Mouse (Mus musculus) liver, embryonic 13.5 days (tissue): ENCODE measurements around the gene Vwa7. TPM values are rescaled to one million over a fixed set of nuclear protein-coding genes. Genes with fewer than 3 reads are reported as not detected.
"Not testable (repeated sequence)": the region's sequence is repeated elsewhere in the genome, so short reads cannot be mapped to it uniquely, and the experiment has no call there.

Experiments
- ATAC-seq: fragments of 200-750 bp; cut with Nextera tagmentation; 2 replicates; pipeline ENCODE4 v1.8.0; 2017; ENCODE audit warnings: low read depth, mild to moderate bottlenecking, moderate number of reproducible peaks, moderate library complexity
- DNase-seq: peaks from one replicate; pipeline ENCODE4 v3.0.0; 2022
- H3K27ac ChIP-seq: fragments of 300-500 bp; sonication (generic); 2 replicates; pipeline ENCODE4 v1.5.1; 2015; ENCODE audit warnings: moderate library complexity, mild to moderate bottlenecking, inconsistent platforms
- H3K27me3 ChIP-seq: fragments of 300-500 bp; sonication (generic); 2 replicates; pipeline ENCODE4 v1.6.1; 2015; ENCODE audit warnings: mild to moderate bottlenecking, inconsistent platforms
- H3K36me3 ChIP-seq: fragments of 300-500 bp; sonication (generic); 2 replicates; pipeline ENCODE4 v1.6.1; 2015; ENCODE audit warnings: mild to moderate bottlenecking, inconsistent platforms
- H3K4me1 ChIP-seq: fragments of 300-500 bp; sonication (generic); replicated peaks from 2 replicates; pipeline ENCODE4 v1.6.1; 2015; ENCODE audit warnings: inconsistent platforms
- H3K4me2 ChIP-seq: fragments of 300-500 bp; sonication (generic); 2 replicates; pipeline ENCODE4 v1.6.1; 2015; ENCODE audit warnings: inconsistent platforms, mild to moderate bottlenecking, moderate library complexity
- H3K4me3 ChIP-seq: fragments of 300-500 bp; sonication (generic); replicated peaks from 2 replicates; pipeline ENCODE4 v1.5.1; 2015; ENCODE audit warnings: mild to moderate bottlenecking, inconsistent platforms
- H3K9ac ChIP-seq: fragments of 300-500 bp; sonication (generic); 2 replicates; pipeline ENCODE4 v1.6.1; 2015; ENCODE audit warnings: mild to moderate bottlenecking, inconsistent platforms
- H3K9me3 ChIP-seq: fragments of 300-500 bp; sonication (generic); replicated peaks from 2 replicates; pipeline ENCODE4 v1.6.1; 2016; ENCODE audit warnings: inconsistent platforms
- WGBS: fragments of 180-500 bp; shearing (Covaris S2); methylation state at CpG from one replicate; pipeline ENCODE4 v1.1.7; 2015; ENCODE audit not compliant: insufficient replicate concordance; 5-methylcytosine and 5-hydroxymethylcytosine counted together
- polyA plus RNA-seq: library from polyadenylated mRNA; unstranded; fragments of >200 nt; fragmentation: Nextera tagmentation; extraction: Ambion mirVana; gene quantifications from 2 replicates; pipeline ENCODE4 v1.2.1, GENCODE M21; 2015

The Vwa7 gene
- polyA plus RNA-seq, 1 experiment from 2014 or later: 0.08 TPM

DNA sequence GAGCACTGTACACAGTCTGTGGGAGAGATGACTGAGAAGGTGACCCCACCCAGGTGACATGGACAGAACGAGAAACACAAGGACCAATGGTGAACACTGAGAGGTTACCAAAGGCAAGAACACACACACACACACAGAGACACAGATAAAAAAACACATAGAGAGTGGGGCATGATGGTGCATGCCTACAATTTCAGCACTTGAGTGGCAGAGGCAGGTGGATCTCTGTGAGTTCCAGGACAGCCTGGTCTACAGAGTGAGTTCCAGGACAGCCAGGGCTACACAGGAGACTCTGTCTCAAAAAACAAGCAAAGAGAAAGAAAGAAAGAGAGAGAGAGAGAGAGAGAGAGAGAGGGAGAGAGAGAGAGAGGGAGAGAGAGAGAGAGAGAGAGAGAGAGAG is 17.3 kb downstream of the Vwa7 start:
- H3K9me3 ChIP-seq, H3K9ac ChIP-seq, DNase-seq, H3K27ac ChIP-seq, H3K36me3 ChIP-seq, H3K4me3 ChIP-seq, ATAC-seq, H3K4me2 ChIP-seq, H3K27me3 ChIP-seq: not testable (repeated sequence)
- peaks cover 45% of the 10 kb centered on the region for H3K4me1 ChIP-seq
- 62% methylated on average over 1 of the region's 1 CpGs for WGBS

DNA sequence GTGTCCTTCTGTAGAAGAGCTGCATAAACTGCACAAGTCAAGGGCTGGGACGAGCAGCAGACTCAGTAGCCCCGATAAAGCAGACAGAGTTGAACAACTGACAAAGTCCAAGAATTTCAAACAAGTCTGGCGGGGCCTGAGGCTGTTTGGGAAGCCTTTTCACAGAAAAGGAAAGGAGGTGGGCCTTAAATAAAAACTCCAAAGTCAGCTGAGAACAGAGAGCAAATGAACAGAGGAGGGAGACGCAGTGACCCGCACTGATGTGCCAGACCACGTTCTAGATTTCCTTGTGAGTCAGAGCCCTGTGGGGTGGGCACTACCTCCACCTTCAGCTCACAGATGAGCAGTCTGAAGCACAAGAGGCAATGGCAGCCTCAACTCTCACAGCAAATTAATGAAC is 18.5 kb downstream of the Vwa7 start:
- H3K27me3 ChIP-seq: no peaks in the 10 kb centered on the region
- no peaks in the 10 kb centered on the region for H3K9me3 ChIP-seq
- H3K9ac ChIP-seq: no peak overlapping the region; the same call in 1 of the 2 replicates
- DNase-seq (no peak), ATAC-seq (no peak)
- no peak overlapping the region for H3K4me2 ChIP-seq
- 62% methylated on average over 6 of the region's 6 CpGs for WGBS
- no peak overlapping the region for H3K4me3 ChIP-seq
- no peaks in the 10 kb centered on the region for H3K36me3 ChIP-seq
- peaks cover 42% of the 10 kb centered on the region for H3K4me1 ChIP-seq
- no peak overlapping the region; the same call in 1 of the 2 replicates for H3K27ac ChIP-seq

DNA sequence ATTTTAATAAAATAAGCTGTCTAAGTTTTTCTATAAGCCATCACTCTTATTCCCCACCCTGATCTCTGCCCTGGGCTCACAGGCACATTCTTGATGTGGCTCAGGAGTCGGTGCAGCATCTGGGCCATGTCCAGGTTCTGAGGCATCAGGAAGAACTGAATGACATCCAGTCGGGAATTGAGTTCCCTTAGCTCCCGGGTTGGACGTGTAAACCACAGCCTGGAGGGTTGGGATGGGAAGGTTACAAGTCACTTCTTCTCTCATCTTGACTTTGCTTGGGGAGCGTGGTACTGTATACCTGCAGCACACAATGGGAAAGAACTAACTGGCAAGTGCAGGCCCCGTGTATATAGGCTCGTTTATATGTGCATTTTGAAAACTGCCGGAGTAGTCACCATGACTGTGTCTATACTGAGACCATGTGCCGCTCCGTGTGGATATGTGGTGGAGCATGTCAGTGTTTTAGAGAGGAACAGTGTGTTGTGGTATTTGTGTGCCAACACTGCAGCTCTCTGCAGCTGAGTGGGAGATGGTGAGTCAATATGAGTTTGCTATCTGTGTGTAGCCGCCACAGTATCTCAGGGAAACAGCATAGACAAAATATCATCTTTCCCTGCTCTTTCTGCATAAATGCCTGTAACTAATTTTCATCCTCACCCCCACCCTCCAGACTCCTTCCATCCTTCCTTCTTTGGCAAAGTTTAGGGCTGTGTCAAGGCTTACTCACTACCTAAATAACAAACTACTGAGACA is 22.9 kb downstream of the Vwa7 start:
- Histone ChIP-seq H3K27me3 (no peaks in the 10 kb centered on the region), H3K4me1 (peaks cover 45% of the 10 kb centered on the region), H3K9ac (no peak overlapping the region), H3K4me2 (no peak overlapping the region), H3K4me3 (no peak overlapping the region), H3K9me3 (no peaks in the 10 kb centered on the region), H3K27ac (no peak overlapping the region), H3K36me3 (no peaks in the 10 kb centered on the region)
- DNase-seq (no peak), ATAC-seq (no peak)
- WGBS: 80% methylated on average over 11 of the region's 11 CpGs

DNA sequence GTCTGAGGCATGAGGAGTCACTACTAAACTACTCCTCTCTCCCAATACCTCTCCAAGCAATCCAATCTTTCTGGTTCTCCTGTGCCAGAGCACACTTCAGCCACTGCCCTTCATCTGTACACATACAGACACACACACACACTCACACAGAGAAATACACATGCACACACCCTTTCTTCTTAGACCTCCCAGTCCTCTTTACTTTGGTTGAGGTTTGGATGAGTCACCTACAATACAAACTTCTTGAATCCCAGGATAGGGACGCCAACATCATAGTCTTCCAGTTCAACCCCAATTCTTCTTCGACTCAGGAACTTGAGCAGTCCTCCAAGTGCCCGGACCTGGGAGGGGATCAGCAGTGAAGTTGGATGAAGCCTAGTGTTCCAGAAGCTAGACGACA is 27.4 kb downstream of the Vwa7 start:
- H3K27ac ChIP-seq: peak overlapping the region; percentile 97
- H3K9me3 ChIP-seq: no peaks in the 10 kb centered on the region
- no peak for DNase-seq
- no peak overlapping the region for H3K4me2 ChIP-seq
- 68% methylated on average over 4 of the region's 4 CpGs for WGBS
- no peak overlapping the region for H3K4me3 ChIP-seq
- peak overlapping the region; percentile 0; the same call in 1 of the 2 replicates for H3K9ac ChIP-seq
- peaks cover 80% of the 10 kb centered on the region for H3K4me1 ChIP-seq
- no peaks in the 10 kb centered on the region for H3K36me3 ChIP-seq
- no peaks in the 10 kb centered on the region for H3K27me3 ChIP-seq
- no peak for ATAC-seq

DNA sequence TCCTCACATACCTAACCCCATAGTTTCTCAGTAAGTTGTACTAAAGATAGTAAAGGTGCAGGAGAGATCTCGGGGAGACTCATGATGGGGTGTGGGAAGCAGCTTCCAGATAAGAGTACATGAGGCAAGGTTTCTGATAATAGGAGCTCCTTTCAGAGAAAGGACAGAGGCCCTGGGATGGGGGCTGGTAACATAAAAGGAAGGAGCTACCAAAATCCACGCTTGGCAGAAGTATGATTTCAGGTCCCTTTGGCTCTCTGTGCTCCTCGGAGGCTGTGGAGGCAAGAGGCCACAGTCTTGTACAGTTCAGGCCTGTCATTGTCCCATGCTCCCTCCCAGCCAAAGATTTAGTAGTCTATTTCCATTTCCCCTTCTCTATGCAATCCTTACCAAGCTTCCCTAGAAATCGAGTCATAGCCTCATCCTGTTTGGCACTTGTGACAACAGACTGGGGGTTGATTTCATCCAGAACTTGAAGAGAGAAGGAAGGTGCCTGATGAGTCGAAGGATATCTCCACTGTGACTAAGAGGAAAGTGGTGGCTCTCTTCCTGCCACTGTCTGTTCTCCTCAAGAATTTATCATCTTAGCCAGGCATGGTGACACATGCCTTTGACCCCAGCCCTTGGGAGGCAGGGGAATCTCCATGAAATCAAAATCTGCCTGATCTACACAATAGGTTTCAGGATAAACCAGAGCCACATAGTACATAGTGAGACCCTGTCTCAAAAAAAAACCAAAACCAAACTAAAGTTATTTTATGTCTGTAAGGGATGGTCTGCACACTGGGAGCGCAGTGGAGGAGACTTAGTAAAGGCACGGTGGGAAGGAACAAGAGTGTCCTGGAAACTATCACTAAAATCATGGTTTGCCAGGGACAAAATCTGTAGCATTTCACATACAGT is 28.8 kb downstream of the Vwa7 start:
- H3K27ac ChIP-seq: peak overlapping the region; percentile 97
- peak overlapping the region; percentile 95 for H3K9ac ChIP-seq
- 19% methylated on average over 7 of the region's 7 CpGs for WGBS
- no peaks in the 10 kb centered on the region for H3K27me3 ChIP-seq
- peak overlapping the region; percentile 100 for H3K4me2 ChIP-seq
- peaks cover 83% of the 10 kb centered on the region for H3K4me1 ChIP-seq
- DNase-seq (peak; percentile 63), ATAC-seq (peak; percentile 55)
- no peaks in the 10 kb centered on the region for H3K9me3 ChIP-seq
- no peaks in the 10 kb centered on the region for H3K36me3 ChIP-seq
- peak overlapping the region; percentile 75 for H3K4me3 ChIP-seq

DNA sequence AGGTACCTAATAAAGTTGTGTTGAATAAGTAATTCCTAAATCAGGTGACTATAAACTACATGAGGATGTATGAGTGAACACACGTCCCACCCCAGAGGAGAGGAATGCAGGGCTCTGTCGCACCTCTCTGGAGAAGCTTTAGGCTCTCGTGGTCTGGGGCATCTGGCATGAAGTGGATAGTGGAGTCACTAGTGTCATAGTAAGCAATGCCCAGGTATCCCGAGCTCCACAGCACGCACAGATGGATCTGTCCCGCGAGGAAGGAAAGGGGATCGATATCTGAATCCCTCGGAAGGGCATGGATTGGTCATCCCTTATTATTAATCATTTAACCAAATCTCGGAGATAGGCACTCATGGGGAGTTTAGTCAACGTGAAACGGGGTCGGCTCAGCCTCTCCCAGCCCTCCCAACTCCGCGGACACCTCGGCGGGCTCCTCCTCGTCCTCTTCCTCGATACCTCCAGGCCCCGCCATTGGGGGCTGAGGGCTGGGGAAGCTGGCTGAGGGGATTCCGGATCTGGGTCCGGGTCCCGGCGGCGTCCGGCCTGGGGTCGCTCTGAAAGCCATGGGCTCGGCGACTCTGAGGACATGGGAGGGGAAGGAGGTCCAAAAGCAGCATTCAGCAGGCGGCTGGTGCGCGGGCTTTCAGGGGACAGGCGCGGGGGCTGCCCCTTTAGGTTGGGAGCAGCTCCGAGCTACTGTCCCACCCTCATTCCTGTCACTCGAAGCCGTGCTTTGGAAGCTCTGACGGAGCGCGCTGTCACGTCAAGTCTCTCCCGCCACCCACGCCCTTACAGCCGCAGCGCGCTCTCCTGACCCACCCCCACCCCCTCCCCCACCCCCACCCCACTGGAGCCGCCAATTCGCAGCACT is 29.7 kb downstream of the Vwa7 start:
- Histone ChIP-seq H3K4me3 (peak overlapping the region; percentile 75), H3K27ac (peak overlapping the region; percentile 97), H3K9ac (peak overlapping the region; percentile 95), H3K27me3 (no peaks in the 10 kb centered on the region), H3K4me2 (peak overlapping the region; percentile 100), H3K36me3 (no peaks in the 10 kb centered on the region), H3K9me3 (no peaks in the 10 kb centered on the region), H3K4me1 (peaks cover 82% of the 10 kb centered on the region)
- DNase-seq: no peak
- WGBS: 3% methylated on average over 48 of the region's 48 CpGs
- ATAC-seq: no peak

DNA sequence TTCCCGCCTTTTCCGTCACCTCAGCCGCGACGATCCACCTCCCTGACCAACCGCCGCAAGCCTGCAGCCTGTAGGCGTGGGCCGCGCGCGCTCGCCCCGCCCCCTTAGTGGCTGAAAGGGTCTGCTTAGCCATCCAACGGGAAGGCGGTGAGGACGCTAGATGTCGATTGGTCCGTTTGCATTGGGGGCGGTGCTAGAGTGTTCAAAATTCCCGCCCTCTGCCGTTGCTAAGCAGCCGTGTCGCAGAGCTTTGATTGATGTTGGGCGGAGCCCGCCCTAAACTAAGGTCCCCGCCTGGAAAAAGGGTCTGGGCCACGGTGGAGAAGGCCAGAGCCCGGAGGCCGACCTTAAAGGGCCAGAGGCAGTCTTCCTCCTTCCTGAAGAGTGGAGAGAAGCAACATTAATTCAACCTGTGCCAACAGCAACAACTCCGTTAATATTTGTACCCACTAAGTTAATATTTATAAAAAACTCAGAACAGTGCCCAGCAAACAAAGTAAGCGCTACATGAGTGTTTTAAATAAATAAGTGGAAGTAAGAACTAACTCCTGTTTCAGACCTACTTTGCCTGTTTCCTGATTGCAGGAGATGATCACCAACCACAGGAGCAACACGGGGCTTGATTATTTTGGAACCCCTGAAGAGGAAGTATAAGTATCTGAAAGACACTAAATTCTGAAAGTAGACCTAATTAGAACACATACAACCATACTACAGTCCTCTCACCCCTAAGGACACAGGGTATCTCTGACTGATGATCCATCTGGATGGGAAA is 30.5 kb downstream of the Vwa7 start, which contains the start of gene Msh5:
Gene Msh5 (minus strand): TSS at position 65 of the 775 bp plus-strand sequence.
- WGBS: 1% methylated on average over 33 of the region's 33 CpGs
- Histone ChIP-seq H3K4me2 (peak within 1 kb of the TSS; percentile 100), H3K9me3 (no peaks in the 10 kb centered on the region), H3K4me1 (peaks cover 82% of the 10 kb centered on the region), H3K9ac (peak within 1 kb of the TSS; percentile 95), H3K27me3 (no peaks in the 10 kb centered on the region), H3K4me3 (peak within 1 kb of the TSS; percentile 75), H3K36me3 (no peaks in the 10 kb centered on the region), H3K27ac (peak within 1 kb of the TSS; percentile 97)
- ATAC-seq: peak; percentile 85
- DNase-seq: peak; percentile 97

DNA sequence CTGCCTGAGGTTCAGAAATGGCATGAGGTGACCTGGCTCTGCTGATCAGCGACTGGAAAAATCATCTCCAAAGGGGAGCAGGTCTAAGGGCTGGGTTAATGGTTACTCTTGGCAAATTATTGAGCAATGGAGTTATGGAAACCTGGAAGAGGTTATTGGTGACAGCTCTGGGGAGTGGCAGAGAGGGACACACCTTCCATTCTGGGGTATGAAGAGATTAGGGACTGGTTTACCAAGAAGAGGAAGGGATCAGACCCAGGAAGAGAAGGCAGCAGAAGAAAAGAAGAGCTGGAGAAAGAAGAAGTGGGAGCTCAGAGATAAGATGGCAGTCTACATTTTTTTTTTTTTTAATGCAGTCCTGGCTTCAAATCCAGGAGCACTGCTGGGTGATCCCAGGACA is 31.3 kb downstream of the Vwa7 start:
- Histone ChIP-seq H3K36me3 (peaks cover 7% of the 10 kb centered on the region), H3K27ac (peak overlapping the region; percentile 97), H3K9ac (peak overlapping the region; percentile 92), H3K4me1 (peaks cover 88% of the 10 kb centered on the region), H3K4me3 (peak overlapping the region; percentile 75), H3K27me3 (no peaks in the 10 kb centered on the region), H3K9me3 (no peaks in the 10 kb centered on the region), H3K4me2 (peak overlapping the region; percentile 100)
- DNase-seq: no peak
- 12% methylated on average over 1 of the region's 1 CpGs for WGBS
- ATAC-seq: no peak

DNA sequence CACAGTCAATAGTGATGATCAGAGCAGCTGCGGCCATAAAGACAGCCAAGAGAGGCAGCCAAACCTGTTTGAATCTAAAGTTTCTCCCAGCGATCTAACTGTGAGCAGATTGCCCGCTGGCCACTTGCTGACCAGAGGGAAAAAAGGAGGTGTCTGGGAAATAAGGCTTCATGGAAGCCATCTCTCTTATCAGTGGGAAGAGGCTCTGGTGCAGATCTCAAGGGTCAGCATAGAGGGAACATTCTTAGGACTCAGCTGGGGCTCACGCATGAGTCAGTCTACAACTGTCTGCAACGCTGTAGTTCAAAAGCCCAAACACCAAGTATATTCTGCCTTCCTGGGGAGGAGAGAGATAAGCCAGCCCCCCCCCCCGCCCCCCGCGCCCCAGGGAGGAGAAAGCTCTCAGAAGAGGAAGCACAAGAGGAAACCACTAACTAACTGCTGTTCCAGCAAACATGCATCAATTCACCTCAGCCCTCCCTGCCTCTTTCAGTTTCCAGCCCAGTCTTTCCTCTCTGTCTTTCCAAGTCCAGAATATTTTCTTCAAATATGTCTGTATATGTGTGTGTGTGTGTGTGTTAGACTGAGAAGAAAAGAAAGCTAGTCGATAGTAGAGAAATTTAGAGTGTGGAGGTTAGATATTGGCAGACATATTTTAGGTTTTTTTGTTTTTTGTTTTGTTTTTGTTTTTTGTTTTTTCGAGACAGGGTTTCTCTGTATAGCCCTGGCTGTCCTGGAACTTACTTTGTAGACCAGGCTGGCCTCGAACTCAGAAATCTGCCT is 32.0 kb downstream of the Vwa7 start:
- ATAC-seq: no peak
- no peak for DNase-seq
- Histone ChIP-seq H3K4me3 (peak overlapping the region; percentile 75), H3K4me1 (peaks cover 86% of the 10 kb centered on the region), H3K9ac (peak overlapping the region; percentile 92), H3K36me3 (peaks cover 13% of the 10 kb centered on the region), H3K27me3 (no peaks in the 10 kb centered on the region), H3K9me3 (no peaks in the 10 kb centered on the region), H3K27ac (peak overlapping the region; percentile 97), H3K4me2 (peak overlapping the region; percentile 100)
- 2% methylated on average over 11 of the region's 11 CpGs for WGBS
